Mouse (Mus musculus) retina, embryonic 14.5 days (tissue): ENCODE data around the gene Fmnl2.

ENCODE experiments used
- DNase-seq: peaks from one replicate; pipeline ENCODE4 v3.0.0-alpha.2; 2015; ENCODE audit warnings: low spot score

The Fmnl2 gene

GRCm38 (mm10) chr2:52987035-52987434 is 129.4 kb downstream of the Fmnl2 start:
- DNase-seq, result no peak

DNA sequence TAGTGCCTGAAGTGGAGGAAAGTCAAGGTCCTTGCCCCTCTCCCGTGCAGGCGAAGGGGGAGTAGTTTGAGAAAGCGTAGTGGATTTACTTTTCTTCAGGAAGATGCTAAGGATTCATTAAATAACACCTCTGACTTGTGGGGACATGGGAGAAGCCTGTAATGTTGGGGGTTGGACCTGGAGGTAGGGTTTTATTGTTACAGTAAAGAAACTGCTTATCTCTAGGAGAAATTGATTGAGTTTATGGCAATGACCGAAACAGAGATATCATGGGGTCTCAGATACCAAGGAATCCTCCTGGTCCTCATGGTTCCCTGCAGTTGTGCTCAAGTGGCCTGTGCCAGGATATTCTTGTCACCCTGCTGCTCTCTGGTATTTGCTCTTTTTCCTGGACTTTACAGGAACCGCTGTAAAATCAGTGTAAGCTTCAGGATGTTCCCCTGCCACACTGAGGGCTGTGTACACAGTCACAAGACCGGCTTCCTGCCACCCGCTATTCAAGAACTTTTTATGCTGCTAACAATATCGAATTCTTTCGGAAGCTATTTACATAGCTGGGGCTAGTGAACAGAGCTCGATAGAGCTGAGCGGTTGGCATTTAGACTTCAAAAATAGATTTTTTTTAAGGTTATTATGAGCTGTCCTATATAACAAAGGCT is 130.1 kb downstream of the Fmnl2 start:
- no peak for DNase-seq

DNA sequence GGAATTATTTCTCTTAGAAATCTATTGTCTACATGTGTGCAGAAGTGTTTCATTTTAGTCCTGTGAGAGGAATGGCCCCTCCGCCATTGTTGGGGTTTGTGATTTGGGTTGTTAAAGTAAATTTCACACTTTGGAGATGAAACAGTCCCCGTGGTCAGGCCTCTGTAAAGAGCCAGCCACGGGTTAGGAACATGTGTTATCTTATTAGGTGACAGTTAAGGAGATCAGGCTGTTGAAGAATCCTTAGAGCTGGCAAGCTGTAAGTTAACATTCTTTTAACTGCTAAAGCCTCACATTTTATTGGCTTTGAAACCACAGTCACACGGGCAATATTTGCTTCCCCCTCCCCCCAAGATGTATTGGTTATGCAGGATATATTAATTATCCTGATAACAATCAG is 131.7 kb downstream of the Fmnl2 start:
- no peak for DNase-seq

GRCm38 (mm10) chr2:52990874-52991687 is 133.4 kb downstream of the Fmnl2 start:
- DNase-seq, result no peak

GRCm38 (mm10) chr2:52991688-52992194 is 134.1 kb downstream of the Fmnl2 start:
- DNase-seq, result no peak

GRCm38 (mm10) chr2:52993241-52993640 is 135.6 kb downstream of the Fmnl2 start:
- no peak for DNase-seq

GRCm38 (mm10) chr2:52994526-52994925 is 136.9 kb downstream of the Fmnl2 start:
- no peak for DNase-seq

DNA sequence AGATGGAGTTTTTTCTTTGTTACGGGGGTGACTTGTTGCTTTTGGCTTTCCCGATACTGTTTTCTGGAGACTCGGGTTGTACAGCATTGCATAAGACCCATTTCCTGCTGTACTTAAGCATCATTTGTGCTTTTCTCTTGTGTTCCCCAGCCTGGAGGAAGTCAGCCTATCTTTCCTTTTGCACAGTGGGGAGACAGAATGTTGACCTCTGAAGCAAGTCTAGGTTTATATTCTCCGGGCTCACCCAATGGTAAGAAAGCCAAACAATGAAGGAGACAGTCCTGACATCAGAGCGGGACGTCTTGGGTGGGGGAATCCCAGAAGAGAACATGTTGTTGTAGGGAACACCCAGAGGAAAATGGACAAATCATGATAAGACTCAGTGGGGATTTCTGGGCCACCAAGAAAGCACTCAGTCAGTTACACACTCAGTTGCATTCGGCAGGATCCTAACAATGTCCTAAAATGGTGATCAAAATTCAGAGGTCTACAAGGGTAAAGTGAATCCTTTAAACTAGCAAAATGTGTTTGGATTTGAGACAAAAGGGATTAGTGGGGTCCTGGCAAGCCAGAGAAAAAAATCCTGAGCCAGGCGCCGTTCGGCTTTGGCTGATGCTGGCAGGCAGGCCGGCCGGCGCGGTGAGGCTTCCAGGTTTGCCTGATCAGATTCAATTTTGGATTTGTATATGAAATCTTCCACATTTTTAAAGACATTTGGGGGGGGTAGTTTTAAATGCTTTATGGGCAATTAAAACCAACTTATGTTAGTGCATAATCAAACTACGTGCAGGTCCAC is 140.5 kb downstream of the Fmnl2 start:
- DNase-seq, result no peak

DNA sequence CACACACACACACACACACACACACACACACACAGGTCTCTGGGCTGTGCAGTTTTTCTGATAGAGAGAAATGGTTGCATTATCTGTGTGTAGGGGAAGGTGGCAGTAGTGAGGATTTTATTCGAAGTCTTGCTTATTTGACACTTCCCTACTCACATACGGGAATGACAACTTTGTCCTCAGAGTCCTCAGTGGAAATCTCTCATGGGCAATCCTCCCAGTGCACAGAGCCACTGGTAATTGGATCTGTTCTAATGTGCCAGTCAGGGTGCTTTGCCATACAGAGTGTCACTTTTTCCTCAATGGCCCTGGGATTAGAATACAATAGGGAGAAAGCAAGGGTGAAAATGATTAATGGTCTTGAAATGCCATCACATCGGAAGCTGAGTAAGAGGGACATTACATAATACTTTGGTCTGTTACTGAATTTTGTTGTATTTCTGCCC is 141.9 kb downstream of the Fmnl2 start:
- peak; percentile 39 for DNase-seq

GRCm38 (mm10) chr2:53000446-53000845 is 142.8 kb downstream of the Fmnl2 start:
- no peak for DNase-seq

DNA sequence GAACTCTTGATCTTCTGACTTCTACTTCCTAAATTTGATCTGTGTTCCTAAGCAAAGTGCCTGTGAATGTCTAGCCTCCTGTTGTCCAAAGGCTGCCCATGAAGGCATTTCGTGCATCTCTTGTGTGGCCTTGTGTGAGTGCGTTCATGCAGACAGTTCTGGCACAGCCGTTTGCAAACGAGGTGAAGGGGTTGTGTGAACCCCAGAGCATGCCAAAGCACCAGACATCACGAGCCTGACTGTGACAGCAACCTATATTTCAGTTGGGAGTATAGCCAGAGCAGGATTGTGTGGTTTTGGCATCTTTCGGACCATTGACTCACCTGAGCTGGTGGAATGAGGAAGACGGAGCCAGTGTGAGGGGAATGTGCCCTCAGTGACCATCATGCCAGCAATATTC is 148.5 kb downstream of the Fmnl2 start:
- no peak for DNase-seq

DNA sequence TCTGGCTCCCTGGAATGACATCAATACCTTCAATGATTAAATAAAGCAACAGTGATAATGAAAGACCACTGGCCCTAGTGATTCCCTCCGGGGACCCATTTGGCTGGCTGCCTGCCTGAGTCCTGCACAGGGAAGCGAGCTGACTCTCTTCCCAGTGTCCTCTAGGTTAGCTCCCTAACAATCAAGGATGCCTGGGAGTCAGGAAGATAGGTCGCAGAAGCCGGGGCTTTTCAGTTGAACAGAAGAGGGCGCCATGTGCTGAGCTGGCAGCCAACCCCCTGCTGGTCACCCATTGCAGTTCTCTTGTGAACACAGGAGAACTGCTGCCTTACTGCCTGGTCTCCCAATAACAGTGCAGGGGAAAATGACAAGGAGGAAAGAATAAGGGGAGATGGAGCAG is 149.5 kb downstream of the Fmnl2 start:
- DNase-seq, result peak; percentile 68

DNA sequence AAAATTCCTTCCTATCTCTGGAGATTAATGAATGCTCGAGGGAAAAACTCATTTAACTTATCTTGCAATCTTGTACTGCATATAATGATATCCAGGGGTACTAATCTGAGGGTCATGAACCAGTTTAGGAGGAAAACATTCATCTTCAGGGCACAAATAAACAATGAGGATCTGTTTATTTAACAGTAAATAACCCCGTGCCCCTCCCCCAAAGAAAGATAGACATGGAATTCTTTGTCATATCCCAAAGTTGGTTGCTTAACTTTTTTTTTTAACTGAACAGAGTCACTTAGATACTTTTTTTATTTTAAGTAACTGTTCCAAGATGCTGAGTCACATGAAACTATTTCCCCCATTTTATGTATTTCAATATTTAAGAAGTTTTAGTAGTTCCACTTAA is 155.4 kb downstream of the Fmnl2 start:
- no peak for DNase-seq

DNA sequence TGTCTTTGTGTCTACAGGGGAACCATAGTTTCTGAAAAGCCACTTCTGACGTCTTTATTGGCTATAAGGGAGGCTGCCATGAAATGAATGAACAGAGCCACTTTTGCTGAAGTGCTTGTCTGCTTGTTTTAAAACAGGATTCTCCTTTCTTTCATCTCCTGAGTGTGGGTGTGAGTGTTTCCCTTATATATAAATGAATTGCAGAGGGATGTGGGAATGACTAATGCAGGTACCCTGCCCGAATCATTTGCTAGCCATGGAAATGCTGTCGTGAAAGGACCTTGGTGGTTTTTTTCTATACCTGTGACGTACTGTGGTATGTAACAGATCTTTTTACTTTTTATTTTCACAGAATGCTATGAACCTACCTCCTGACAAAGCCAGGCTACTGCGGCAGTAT is 156.8 kb downstream of the Fmnl2 start:
- no peak for DNase-seq

DNA sequence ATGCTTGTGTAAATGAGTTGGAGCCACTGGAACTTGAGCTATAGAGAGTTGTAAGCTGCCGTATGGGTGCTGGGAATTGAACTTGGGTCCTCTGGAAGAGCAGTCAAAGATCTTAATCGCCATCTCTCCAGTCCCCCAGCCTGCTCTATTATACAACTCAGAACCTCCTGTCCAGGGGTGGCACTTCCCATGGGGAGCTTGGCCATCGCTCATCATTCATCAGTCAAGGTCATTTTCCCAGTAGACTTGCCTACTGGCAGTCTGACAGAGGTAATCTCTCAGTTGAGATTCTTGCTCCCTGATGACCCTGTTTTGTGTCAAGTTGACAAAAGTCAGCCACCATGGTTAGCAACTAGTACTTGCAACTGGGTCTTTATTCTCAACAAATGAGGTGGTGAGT is 165.3 kb downstream of the Fmnl2 start:
- no peak for DNase-seq

DNA sequence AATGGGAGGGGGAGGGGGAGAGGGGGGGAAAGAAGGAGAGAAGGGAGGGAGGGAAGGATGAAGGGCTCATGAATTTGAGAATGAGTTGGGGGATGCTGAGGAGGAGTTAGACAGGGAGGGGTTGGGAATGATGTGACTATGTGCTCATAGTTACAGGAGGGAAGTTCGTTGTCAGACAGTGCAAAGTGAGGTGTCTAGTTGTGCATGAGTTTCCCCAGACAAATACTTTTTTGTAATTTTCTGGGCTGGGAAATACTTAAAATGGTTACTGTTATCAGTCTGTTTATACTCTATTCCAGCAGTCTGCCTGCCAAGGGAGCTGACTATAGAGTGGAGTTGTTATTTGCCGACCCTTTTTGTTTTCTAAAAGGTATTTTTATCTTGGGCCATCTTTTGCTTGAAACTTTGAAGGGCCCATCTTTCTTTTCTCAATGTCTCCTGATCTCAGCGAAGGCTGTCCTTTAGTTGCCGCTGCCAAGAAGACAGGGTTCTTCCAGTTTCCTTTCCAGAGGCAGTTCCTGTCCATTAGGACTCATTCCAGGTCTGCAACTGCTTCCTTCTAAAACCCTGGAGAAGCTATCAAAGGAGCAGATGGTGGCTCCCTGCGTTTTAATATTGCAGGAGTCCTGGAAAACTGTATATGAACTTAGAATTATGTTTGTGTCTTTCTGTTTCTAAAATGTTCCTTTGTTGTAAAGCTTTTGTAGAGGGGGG is 168.6 kb downstream of the Fmnl2 start:
- no peak for DNase-seq

- no peak for DNase-seq
Observed at GRCm38 (mm10) chr2:53028868-53029267, 171.2 kb downstream of the Fmnl2 start.

- no peak for DNase-seq
Observed at GRCm38 (mm10) chr2:53029716-53030431, 172.2 kb downstream of the Fmnl2 start.

- no peak for DNase-seq
Observed at GRCm38 (mm10) chr2:53030432-53030826, 172.8 kb downstream of the Fmnl2 start.

- no peak for DNase-seq
Observed at GRCm38 (mm10) chr2:53038253-53038652, 180.6 kb downstream of the Fmnl2 start.

GRCm38 (mm10) chr2:53038737-53039136 is 181.1 kb downstream of the Fmnl2 start:
- no peak for DNase-seq
